Mouse (Mus musculus) spleen, adult 2 months (tissue): ENCODE results near the gene Sez6l2.

Source experiments
- CTCF ChIP-seq: fragments of 200-500 bp; IDR thresholded peaks from 2 replicates; pipeline ENCODE4 v1.5.1; 2011; ENCODE audit warnings: mild to moderate bottlenecking, inconsistent platforms; ENCODE audit not compliant: insufficient read depth, insufficient read length, insufficient replicate concordance; ENCODE audit errors: extremely low read depth
- POLR2A ChIP-seq: fragments of 200-500 bp; IDR thresholded peaks from 2 replicates; pipeline ENCODE4 v1.6.1; 2011; ENCODE audit warnings: low read depth, low read length, inconsistent platforms

DNA sequence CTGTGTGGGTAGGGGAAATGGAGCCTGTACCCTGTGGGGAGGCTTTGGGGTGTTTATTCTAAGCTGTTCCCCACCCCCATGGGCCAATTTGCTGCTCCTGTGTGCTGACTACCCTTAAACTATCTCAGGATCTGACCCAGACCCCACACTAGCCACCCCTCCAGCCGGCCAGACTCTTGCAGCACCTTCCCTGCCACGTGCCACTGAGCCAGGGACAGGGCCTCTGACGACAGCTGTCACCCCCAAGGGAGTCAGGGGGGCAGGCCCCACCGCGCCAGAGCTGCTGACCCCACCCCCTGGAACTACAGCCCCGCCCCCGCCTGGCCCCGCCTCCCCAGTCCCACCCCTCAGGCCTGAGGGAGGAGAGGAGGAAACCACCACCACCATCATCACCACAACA, 2.3 kb downstream of the Sez6l2 start:
- no peak for TF ChIP-seq CTCF
- TF ChIP-seq POLR2A, result no peak
